Mouse (Mus musculus) effector memory CD4-positive, alpha-beta T cell, adult 5 months (primary cell): ENCODE results near the gene Btbd16. TPM values are rescaled to one million over a fixed set of nuclear protein-coding genes. Genes with fewer than 3 reads are reported as not detected.

ENCODE experiments used
- polyA plus RNA-seq: library from polyadenylated mRNA; unstranded; fragments of 100-300 nt; shearing (Covaris generic); gene quantifications from one replicate; pipeline ENCODE4 v1.2.1, GENCODE M21; 2017

The Btbd16 gene
- polyA plus RNA-seq = 0.60 TPM

GRCm38 (mm10) chr7:130773914-130774630 lies at the start of gene Btbd16:
Btbd16 (plus strand) TSS chr7:130774069.

DNA sequence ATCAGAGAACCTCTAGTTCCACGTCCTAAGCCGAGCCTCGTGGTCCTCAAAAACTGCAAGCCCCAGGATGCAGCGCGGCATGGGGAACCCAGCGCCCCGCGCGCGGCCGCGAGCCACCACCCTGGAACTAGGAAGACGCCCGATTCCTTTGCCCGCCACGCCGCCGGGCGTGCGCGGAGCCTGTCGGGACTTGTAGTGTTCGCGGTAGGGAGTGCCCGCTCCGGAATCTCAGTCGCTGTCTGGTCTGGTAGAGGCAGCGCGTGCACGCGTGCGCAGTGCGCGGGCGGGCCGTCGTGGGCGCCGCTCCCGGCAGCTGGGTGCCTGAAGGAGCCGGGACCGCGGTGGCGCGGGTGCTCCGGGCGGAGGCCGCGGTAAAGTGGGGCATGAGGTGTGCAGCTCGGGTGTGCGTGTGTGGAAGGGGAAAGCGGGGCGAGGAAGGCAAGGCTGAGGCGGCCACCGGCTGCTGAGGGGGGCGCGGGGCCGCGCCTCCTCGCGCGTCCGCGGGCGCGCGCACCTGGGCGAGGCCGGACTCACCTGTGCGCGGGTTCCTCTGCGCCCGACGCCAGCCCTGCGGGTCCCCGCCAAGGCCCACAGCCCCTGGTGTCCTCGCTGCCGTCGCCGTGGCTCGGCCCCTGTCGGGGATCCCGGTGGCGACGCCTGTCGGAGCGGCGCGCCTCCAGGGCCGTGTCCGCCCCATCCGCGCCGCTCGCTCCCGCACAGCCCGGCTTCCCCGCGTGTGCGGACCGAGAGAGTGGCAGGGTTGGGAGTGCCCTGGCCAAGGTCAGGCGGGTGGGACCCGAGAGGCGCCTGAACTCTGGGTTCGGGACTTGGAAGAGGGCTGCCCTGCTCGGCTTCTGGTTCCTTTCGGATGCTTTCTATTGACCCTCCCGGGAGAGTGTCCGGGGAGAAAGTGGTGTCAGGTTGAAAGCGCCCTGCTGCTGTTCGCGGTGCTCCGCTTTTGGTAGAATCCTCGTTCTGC lies 92.0 kb downstream of the Btbd16 start, which contains the start of gene Plekha1:
Gene Plekha1 (plus strand): TSS at position 144 of the 979 bp plus-strand sequence.

Other genes with a start within 250 kb of the Btbd16 start
- gene Nsmce4a, start 201.0 kb upstream of the Btbd16 start, polyA plus RNA-seq = 150 TPM
- gene Tacc2, start 196.6 kb upstream of the Btbd16 start, polyA plus RNA-seq = 4.4 TPM
- gene Plekha1, start 91.7 kb downstream of the Btbd16 start, polyA plus RNA-seq = 43.8 TPM
- gene Htra1, start 162.0 kb downstream of the Btbd16 start, polyA plus RNA-seq = not detected